Mouse (Mus musculus) E14TG2a.4 (cell line): ENCODE results near the gene Pitpnm3.
A peak's percentile ranks its signal among the peaks of the same experiment; 100 is the strongest.

Experiments used
- CTCF ChIP-seq: conservative IDR thresholded peaks from 2 replicates; pipeline ENCODE4 v1.5.1; 2014; ENCODE audit warnings: low read length
- NANOG ChIP-seq: IDR thresholded peaks from 2 replicates; pipeline ENCODE4 v1.6.1; 2014; ENCODE audit warnings: borderline replicate concordance, low read length, mixed read lengths
- POU5F1 ChIP-seq: IDR thresholded peaks from 2 replicates; pipeline ENCODE4 v1.6.1; 2014; ENCODE audit warnings: low read length, borderline replicate concordance

- peak; percentile 62 for TF ChIP-seq CTCF
- no peak for TF ChIP-seq NANOG
- TF ChIP-seq POU5F1: no peak
Observed at GRCm38 (mm10) chr11:72037996-72038395, 97.6 kb downstream of the Pitpnm3 start.
